In genomic region chr8:3324253-3324652, GRCm38 (mm10) we compare ENCODE assay signal across 24 mouse cellular contexts. TPM values are rescaled to one million over a fixed set of nuclear protein-coding genes. Genes with fewer than 3 reads are reported as not detected.
A peak's percentile ranks its signal among the peaks of the same experiment; 100 is the strongest.
DNase-seq lines count a peak whose midpoint lies in the region; ATAC-seq lines count a peak whose summit lies in the region.
"Had no signal": no experiment of that assay in that cellular context is flagged by ENCODE, and none has a peak within 500 bp of the region (broad histone marks: within the 10 kb centered on the region; RNA-seq: fewer than 3 reads in every experiment).

No protein-coding gene starts in this region.

- no peaks in the 10 kb centered on the region for H3K36me3 ChIP-seq in hindbrain, embryonic 10.5 days
- H3K36me3 ChIP-seq: embryonic facial prominence, embryonic 15.5 days; forebrain, embryonic 10.5 days; heart, embryonic 12.5 days; hindbrain, embryonic 15.5 days had no signal

- H3K27ac ChIP-seq in hindbrain, embryonic 10.5 days = no peak overlapping the region
- H3K27ac ChIP-seq: embryonic facial prominence, embryonic 15.5 days; forebrain, embryonic 10.5 days; gastrocnemius, adult 2 months; hindbrain, embryonic 15.5 days had no signal

- H3K4me3 ChIP-seq in hindbrain, embryonic 10.5 days = no peak overlapping the region
- H3K4me3 ChIP-seq: embryonic facial prominence, embryonic 15.5 days; erythroblast, embryonic 14.5 days; forebrain, embryonic 10.5 days; gastrocnemius, adult 2 months; heart, embryonic 12.5 days; hindbrain, embryonic 15.5 days had no signal

- H3K4me1 ChIP-seq in hindbrain, embryonic 10.5 days (replicated peaks) = no peaks in the 10 kb centered on the region
- H3K4me1 ChIP-seq: embryonic facial prominence, embryonic 15.5 days; forebrain, embryonic 10.5 days; heart, embryonic 12.5 days; hindbrain, embryonic 15.5 days had no signal

- ATAC-seq in activated CD4-positive, CD25-positive, alpha-beta regulatory T cell, adult 4 months = peak; percentile 64
- ATAC-seq: forebrain, postnatal 0 days; intestine, postnatal 0 days; Patski had no signal

- peak; percentile 56 for DNase-seq in adrenal gland, adult 2 months
- no peak for DNase-seq in adrenal gland, postnatal 25 days
- DNase-seq in CD4-positive helper T cell, adult 2 months (ENCODE audit: low read depth, low spot score) = peak; percentile 26
- DNase-seq in cerebellum, adult 8-10 months = no peak
- DNase-seq in hindbrain, embryonic 10.5 days (ENCODE audit: low spot score) = no peak
- no peak for DNase-seq in embryo, embryonic 10 days (ENCODE audit: low spot score)
- DNase-seq: adrenal gland, postnatal 10 days; cerebellum, adult 18-20 months; cerebellum, postnatal 10 days; embryo, embryonic 11 days; forebrain, postnatal 0 days; gastrocnemius, adult 2 months; gastrocnemius, postnatal 25 days; kidney, adult 8-10 months had no signal

- WGBS in hindbrain, embryonic 10.5 days = 90% methylated on average over 2 of the region's 2 CpGs

- no peaks in the 10 kb centered on the region; the same call in 1 of the 2 replicates for H3K9me3 ChIP-seq in hindbrain, embryonic 10.5 days
- H3K9me3 ChIP-seq: embryonic facial prominence, embryonic 15.5 days; forebrain, embryonic 10.5 days; heart, embryonic 12.5 days; hindbrain, embryonic 15.5 days had no signal

- no peaks in the 10 kb centered on the region for H3K27me3 ChIP-seq in hindbrain, embryonic 10.5 days (ENCODE audit: insufficient read depth, poor library complexity, severe bottlenecking)
- H3K27me3 ChIP-seq: embryonic facial prominence, embryonic 15.5 days; heart, embryonic 12.5 days; hindbrain, embryonic 15.5 days had no signal

RNA-seq across cellular contexts. Expression of gene A430078G23Rik, which starts 29.0 kb away (rescaled TPM):
- under 1 TPM; 0.66 TPM for total RNA-seq in adrenal gland, adult 2 months (2021)
- 0.11 TPM in 1 of 2 replicates, not detected in the other for polyA plus RNA-seq in adrenal gland, adult 2 months (2012; rRNA removed)
- total RNA-seq in adrenal gland, postnatal 25 days (2021) = 0.27 TPM in 1 of 2 replicates, not detected in the other
- 10 to 100 TPM; 33.8 to 34.2 TPM for polyA plus RNA-seq in activated CD4-positive, CD25-positive, alpha-beta regulatory T cell, adult 4 months (2017; shearing (Covaris generic))
- polyA plus RNA-seq in hindbrain, embryonic 10.5 days (2016; fragmentation: Nextera tagmentation; extraction: Ambion mirVana) = not detected in 2 replicates
- total RNA-seq: forebrain, postnatal 0 days; gastrocnemius, adult 2 months had no signal
- polyA plus RNA-seq: embryonic facial prominence, embryonic 11.5 days; erythroblast, embryonic 14.5 days; forebrain, embryonic 10.5 days; forebrain, postnatal 0 days; heart, embryonic 12.5 days; hindbrain, embryonic 11.5 days; hindbrain, embryonic 15.5 days; Patski had no signal

RNA-seq across cellular contexts. Expression of gene Insr, which starts 44.8 kb away (rescaled TPM):
- total RNA-seq in adrenal gland, adult 2 months (2021) = 100 to 1,000 TPM; 101 to 153 TPM
- 31.6 and 44.1 TPM in 2 replicates for polyA plus RNA-seq in adrenal gland, adult 2 months (2012; rRNA removed)
- total RNA-seq in adrenal gland, postnatal 25 days (2021) = 127 and 144 TPM in 2 replicates
- 1 to 10 TPM; 5.9 to 7.4 TPM for polyA plus RNA-seq in activated CD4-positive, CD25-positive, alpha-beta regulatory T cell, adult 4 months (2017; shearing (Covaris generic))
- polyA plus RNA-seq in hindbrain, embryonic 10.5 days (2016; fragmentation: Nextera tagmentation; extraction: Ambion mirVana) = 28.1 and 30.4 TPM in 2 replicates

Comparison
In these comparisons a context has a peak if more than half of its experiments do, and no peak if none do; other contexts are left out.
1. DNase-seq: peak in adrenal gland, adult 2 months (single experiment) and CD4-positive helper T cell, adult 2 months (single experiment); none in adrenal gland, postnatal 25 days (single experiment), cerebellum, adult 8-10 months (single experiment), hindbrain, embryonic 10.5 days (single experiment) and embryo, embryonic 10 days (single experiment).
2. RNA of gene A430078G23Rik, which starts 29.0 kb away (polyA plus RNA-seq): 33.8 to 34.2 TPM in activated CD4-positive, CD25-positive, alpha-beta regulatory T cell, adult 4 months; not detected in hindbrain, embryonic 10.5 days and 0.11 TPM in adrenal gland, adult 2 months; every median in the first group is over 10 times any median in the second.